Mouse (Mus musculus) lung, embryonic 14.5 days (tissue): ENCODE data around the gene C730034F03Rik. TPM values are rescaled to one million over a fixed set of nuclear protein-coding genes. Genes with fewer than 3 reads are reported as not detected.

Experiments used
- ATAC-seq: fragments of 200-750 bp; cut with Nextera tagmentation; 2 replicates; pipeline ENCODE4 v1.8.0; 2017; ENCODE audit warnings: mild to moderate bottlenecking, moderate TSS enrichment, moderate library complexity; ENCODE audit not compliant: insufficient read depth
- DNase-seq: peaks from one replicate; pipeline ENCODE4 v3.0.0-alpha.2; 2015
- H3K27ac ChIP-seq: fragments of 300-500 bp; sonication (generic); 2 replicates; pipeline ENCODE4 v1.5.1; 2014; ENCODE audit warnings: low read depth, mild to moderate bottlenecking, moderate library complexity
- H3K27me3 ChIP-seq: fragments of 300-500 bp; sonication (generic); 2 replicates; pipeline ENCODE4 v1.6.1; 2014; ENCODE audit warnings: low read length, control low read depth; ENCODE audit not compliant: insufficient read depth
- H3K36me3 ChIP-seq: fragments of 300-500 bp; sonication (generic); 2 replicates; pipeline ENCODE4 v1.6.1; 2014; ENCODE audit warnings: control low read depth; ENCODE audit not compliant: insufficient read depth
- H3K4me1 ChIP-seq: fragments of 300-500 bp; sonication (generic); 2 replicates; pipeline ENCODE4 v1.6.1; 2014; ENCODE audit warnings: antibody characterized with exemption, control low read depth; ENCODE audit not compliant: insufficient read depth
- H3K4me2 ChIP-seq: fragments of 300-500 bp; sonication (generic); 2 replicates; pipeline ENCODE4 v1.6.1; 2014; ENCODE audit warnings: mild to moderate bottlenecking
- H3K4me3 ChIP-seq: fragments of 300-500 bp; sonication (generic); 2 replicates; pipeline ENCODE4 v1.5.1; 2014; ENCODE audit warnings: low read depth, low read length
- H3K9ac ChIP-seq: fragments of 300-500 bp; sonication (generic); 2 replicates; pipeline ENCODE4 v1.6.1; 2014
- H3K9me3 ChIP-seq: fragments of 300-500 bp; sonication (generic); 2 replicates; pipeline ENCODE4 v1.6.1; 2016; ENCODE audit warnings: low read depth, low read length, control low read depth
- CTCF ChIP-seq: IDR thresholded peaks from 2 replicates; pipeline ENCODE4 v1.5.1; 2016; ENCODE audit warnings: antibody characterized with exemption, low read depth
- WGBS: fragments of 180-500 bp; shearing (Covaris S2); extraction: QIAGEN DNeasy Blood & Tissue Kit; methylation state at CpG from one replicate; pipeline ENCODE4 v1.1.7; 2014; 5-methylcytosine and 5-hydroxymethylcytosine counted together
- polyA plus RNA-seq: library from polyadenylated mRNA; unstranded; fragments of >200 nt; fragmentation: Nextera tagmentation; extraction: Ambion mirVana; gene quantifications from 2 replicates; pipeline ENCODE4 v1.2.1, GENCODE M21; 2014

The C730034F03Rik gene
- polyA plus RNA-seq, 1 experiment from 2014 or later, result 1.9 TPM

DNA sequence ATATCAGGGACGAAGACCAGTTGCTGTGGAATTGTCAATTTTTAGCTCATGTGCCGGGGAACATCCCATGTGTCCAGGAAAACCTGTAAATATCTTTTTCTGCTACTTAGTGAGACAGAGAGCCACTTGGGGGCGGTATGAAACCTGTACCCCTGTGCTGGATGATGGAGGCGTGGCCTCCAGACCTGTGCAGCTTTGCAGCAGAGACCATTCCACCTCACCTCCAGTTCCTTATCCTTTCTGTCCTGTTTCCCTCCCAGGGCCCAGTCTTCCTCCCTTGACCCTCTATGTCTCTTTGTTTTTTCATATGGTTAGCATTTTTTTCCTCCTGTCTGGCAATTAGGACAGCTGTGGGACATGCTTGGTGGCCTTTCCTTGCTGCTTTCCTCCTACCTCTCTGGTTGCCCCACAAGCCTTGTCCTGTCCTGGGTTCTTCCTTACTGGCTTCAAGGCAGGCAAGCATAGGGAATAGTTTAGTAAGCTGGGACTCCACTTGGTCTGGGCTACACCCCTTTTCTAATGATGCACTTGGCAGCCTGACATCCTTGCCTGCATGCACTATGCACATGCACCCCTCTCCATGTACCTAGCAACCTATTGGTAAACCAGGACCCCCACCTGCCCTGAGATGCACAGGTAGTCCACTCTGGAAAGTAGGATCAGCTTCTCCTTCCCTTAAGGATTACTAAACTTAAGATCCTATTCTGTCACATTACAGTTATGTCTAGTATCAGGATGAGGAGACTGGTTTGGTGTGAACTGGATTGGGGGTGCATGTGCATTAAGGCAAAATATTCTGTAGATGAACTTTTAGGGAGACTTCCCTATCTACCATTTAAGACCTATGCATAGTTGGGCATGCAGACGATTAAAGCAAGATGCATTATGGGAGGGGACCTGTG, 34.2 kb downstream of the C730034F03Rik start:
- peak; percentile 48 for DNase-seq
- Histone ChIP-seq H3K36me3 (no peaks in the 10 kb centered on the region), H3K9ac (no peak overlapping the region), H3K4me3 (no peak overlapping the region), H3K4me1 (no peaks in the 10 kb centered on the region), H3K4me2 (no peak overlapping the region), H3K9me3 (no peaks in the 10 kb centered on the region), H3K27me3 (no peaks in the 10 kb centered on the region), H3K27ac (no peak overlapping the region)
- TF ChIP-seq CTCF, result peak; percentile 33; the same call in 1 of the 2 replicates
- WGBS, result 45% methylated on average over 5 of the region's 5 CpGs
- ATAC-seq, result no peak

DNA sequence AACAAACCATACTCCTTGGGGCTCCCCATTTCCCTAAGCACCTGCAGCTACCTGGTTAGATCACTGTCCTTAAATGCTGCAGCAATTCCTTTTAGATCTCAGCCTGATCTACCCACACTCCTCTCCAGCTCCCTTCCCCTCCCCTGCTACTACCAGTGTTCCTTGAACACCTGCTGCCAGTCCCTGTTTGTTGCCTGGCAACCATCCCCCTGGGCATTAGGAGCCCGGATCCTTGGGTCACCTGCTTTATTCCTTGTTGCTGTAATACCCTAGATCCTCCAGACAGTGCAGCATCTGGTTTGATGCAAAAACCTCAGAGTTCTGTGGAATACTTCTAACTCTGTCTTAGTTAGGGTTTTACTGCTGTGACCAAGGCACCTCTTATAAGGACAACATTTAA, 35.7 kb downstream of the C730034F03Rik start:
- Histone ChIP-seq H3K4me3 (no peak overlapping the region), H3K4me1 (no peaks in the 10 kb centered on the region), H3K36me3 (no peaks in the 10 kb centered on the region), H3K9ac (no peak overlapping the region), H3K9me3 (no peaks in the 10 kb centered on the region), H3K27me3 (no peaks in the 10 kb centered on the region), H3K4me2 (no peak overlapping the region), H3K27ac (no peak overlapping the region)
- WGBS, result 0% methylated on average over 1 of the region's 1 CpGs
- ATAC-seq (no peak), DNase-seq (no peak)
- no peak for TF ChIP-seq CTCF

DNA sequence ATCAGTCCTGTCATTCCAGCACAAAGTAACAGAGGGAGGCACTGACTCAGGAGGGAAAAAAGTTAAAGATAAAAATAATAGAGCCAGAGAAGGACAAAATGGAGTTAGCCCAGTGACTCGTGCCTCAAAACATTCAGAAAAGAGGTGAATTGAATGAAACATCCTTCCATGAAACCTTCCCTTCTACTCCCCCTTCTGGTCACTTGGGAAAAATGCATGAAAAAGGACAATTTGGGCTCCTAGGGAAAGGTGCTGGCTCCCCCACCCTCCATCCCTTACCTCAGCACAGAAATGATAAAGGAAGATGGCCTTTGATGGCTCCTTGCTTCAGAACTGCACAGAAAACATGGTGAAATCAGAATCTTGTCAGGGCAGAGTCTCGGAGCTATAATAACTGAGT, 39.2 kb downstream of the C730034F03Rik start:
- Histone ChIP-seq H3K4me3 (no peak overlapping the region), H3K9ac (no peak overlapping the region), H3K36me3 (no peaks in the 10 kb centered on the region), H3K4me1 (no peaks in the 10 kb centered on the region), H3K27me3 (no peaks in the 10 kb centered on the region), H3K9me3 (no peaks in the 10 kb centered on the region), H3K4me2 (no peak overlapping the region), H3K27ac (no peak overlapping the region)
- ATAC-seq, result no peak
- DNase-seq, result peak; percentile 57
- TF ChIP-seq CTCF, result peak; percentile 64
- WGBS, result 31% methylated on average over 2 of the region's 2 CpGs

DNA sequence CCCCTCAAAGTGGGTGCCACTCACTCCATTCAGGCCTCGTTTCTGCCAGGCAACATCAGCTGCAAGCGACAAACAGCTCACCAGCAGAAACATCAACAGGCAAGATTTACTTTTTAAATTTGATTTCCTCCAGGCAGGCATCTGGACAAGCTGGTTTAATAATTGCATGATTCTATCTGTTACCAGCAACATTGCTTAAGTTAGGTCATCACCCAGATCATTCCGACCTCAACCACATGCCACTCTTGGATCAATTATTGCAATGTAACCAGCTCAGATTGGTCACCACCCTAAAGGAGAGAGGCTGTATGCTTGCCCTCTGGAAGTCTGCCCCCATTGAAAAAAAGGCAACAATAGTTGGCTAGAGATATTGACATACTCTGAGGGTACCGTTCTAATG, 42.1 kb downstream of the C730034F03Rik start:
- DNase-seq (no peak), ATAC-seq (no peak)
- no peaks in the 10 kb centered on the region for H3K4me1 ChIP-seq
- H3K4me2 ChIP-seq, result no peak overlapping the region
- H3K36me3 ChIP-seq, result no peaks in the 10 kb centered on the region
- no peak for TF ChIP-seq CTCF
- no peak overlapping the region for H3K4me3 ChIP-seq
- H3K9me3 ChIP-seq, result no peaks in the 10 kb centered on the region
- no peak overlapping the region for H3K9ac ChIP-seq
- H3K27ac ChIP-seq, result no peak overlapping the region
- H3K27me3 ChIP-seq, result no peaks in the 10 kb centered on the region
- WGBS, result 77% methylated on average over 4 of the region's 4 CpGs

DNA sequence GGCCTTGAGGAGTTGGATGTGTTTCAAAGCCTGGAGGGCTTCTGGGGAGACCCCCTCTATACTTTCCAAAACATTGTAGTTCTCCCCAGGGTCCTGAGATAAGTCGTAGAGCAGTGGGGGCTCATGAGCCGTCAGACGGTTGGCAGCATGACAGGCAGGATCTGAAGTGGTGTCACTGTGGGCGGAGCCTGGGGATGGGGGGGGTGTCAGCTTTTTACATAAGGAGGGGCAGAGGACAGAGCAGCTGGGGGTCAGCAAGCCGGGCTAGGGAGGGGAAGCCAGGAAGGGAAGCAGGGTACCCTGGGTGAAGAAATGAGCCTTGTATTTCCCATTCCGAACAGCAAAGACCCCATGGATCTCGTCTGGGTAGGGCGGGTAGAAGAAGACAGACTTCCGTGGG, 44.0 kb downstream of the C730034F03Rik start:
- Histone ChIP-seq H3K36me3 (no peaks in the 10 kb centered on the region), H3K4me1 (no peaks in the 10 kb centered on the region), H3K27me3 (no peaks in the 10 kb centered on the region), H3K9ac (no peak overlapping the region), H3K27ac (no peak overlapping the region), H3K9me3 (no peaks in the 10 kb centered on the region), H3K4me2 (no peak overlapping the region), H3K4me3 (no peak overlapping the region)
- DNase-seq, result no peak
- no peak for ATAC-seq
- 69% methylated on average over 9 of the region's 9 CpGs for WGBS
- no peak for TF ChIP-seq CTCF

DNA sequence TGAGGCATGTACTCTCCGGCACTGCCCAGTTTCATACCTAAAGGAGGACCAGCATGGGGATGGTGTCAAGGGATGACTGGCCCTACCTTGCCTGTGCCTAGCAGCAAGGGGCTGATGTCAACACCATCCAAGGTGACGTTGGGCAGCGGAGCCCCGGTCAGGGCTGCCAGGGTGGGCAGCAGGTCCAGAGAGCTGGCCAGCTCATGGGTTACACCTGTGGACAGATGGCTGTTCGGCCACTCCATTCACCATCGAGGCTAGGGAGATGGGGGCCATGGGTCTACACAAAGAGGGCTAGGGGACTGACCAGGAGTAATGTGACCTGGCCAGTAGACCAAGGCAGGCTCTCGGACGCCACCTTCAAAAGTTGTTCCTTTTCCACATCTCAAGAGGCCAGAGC, 44.5 kb downstream of the C730034F03Rik start:
- ATAC-seq, result no peak
- H3K36me3 ChIP-seq, result no peaks in the 10 kb centered on the region
- no peaks in the 10 kb centered on the region for H3K27me3 ChIP-seq
- no peak for DNase-seq
- no peak overlapping the region for H3K9ac ChIP-seq
- H3K4me1 ChIP-seq, result no peaks in the 10 kb centered on the region
- no peak overlapping the region for H3K4me2 ChIP-seq
- WGBS, result 95% methylated on average over 8 of the region's 8 CpGs
- TF ChIP-seq CTCF, result no peak
- H3K4me3 ChIP-seq, result no peak overlapping the region
- H3K27ac ChIP-seq, result no peak overlapping the region
- H3K9me3 ChIP-seq, result no peaks in the 10 kb centered on the region

DNA sequence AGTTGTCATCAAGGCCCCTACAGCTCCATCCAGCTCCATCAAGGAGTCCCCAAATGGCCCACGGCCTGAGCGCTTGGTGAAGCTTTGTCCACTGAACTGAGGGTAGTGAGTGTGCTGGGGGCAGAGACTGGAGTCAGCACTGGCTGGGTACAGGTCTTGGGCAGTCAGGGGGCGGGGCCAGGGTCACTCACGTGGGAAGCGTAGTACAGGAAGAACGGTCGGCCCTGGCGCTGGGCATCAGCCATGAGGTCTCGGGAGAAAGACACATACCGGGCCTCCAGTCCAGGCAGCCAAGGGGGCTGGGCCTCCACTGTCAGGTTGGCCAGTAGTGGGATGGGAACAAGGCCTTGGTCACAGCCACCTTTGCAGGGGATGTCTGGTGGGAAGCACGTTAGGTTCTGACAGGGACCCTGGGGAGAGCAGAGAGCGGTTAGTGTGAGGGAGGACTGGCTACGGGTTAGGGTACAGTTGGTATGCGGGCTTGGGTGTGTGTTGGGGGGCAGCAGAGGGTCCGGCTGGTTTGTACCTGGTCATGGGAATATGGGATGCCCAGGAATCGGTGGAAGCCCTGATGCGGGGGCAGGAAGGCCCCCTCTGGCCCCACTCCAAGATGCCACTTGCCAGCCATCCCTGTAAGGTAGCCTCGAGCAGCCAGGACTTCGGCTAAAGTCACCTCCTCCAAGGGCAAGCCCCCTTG, 45.4 kb downstream of the C730034F03Rik start:
- H3K9me3 ChIP-seq, result no peaks in the 10 kb centered on the region
- H3K9ac ChIP-seq, result no peak overlapping the region
- WGBS, result 91% methylated on average over 19 of the region's 19 CpGs
- no peaks in the 10 kb centered on the region for H3K27me3 ChIP-seq
- no peak overlapping the region for H3K4me3 ChIP-seq
- no peak overlapping the region for H3K27ac ChIP-seq
- peak overlapping the region; percentile 84; the same call in 1 of the 2 replicates for H3K4me2 ChIP-seq
- H3K4me1 ChIP-seq, result no peaks in the 10 kb centered on the region
- DNase-seq, result no peak
- ATAC-seq, result no peak
- TF ChIP-seq CTCF, result no peak
- H3K36me3 ChIP-seq, result no peaks in the 10 kb centered on the region
